ENCODE assay signal across 10 mouse cellular contexts in genomic region chr6:127886916-127887315, GRCm38 (mm10). TPM values are rescaled to one million over a fixed set of nuclear protein-coding genes. Genes with fewer than 3 reads are reported as not detected.
DNase-seq lines count a peak whose midpoint lies in the region; ATAC-seq and TF ChIP-seq lines count a peak whose summit lies in the region.
"Had no signal": no experiment of that assay in that cellular context is flagged by ENCODE, and none has a peak within 500 bp of the region (broad histone marks: within the 10 kb centered on the region; RNA-seq: fewer than 3 reads in every experiment).

No protein-coding gene starts in this region.

- intact Hi-C loops in heart, postnatal 36 days (cut with DNase I), result no loop called here

- H3K9ac ChIP-seq in heart, postnatal 0 days (replicated peaks; ENCODE audit: low read depth, low read length), result no peak overlapping the region
- peak overlapping the region; percentile 80 for H3K9ac ChIP-seq in embryonic facial prominence, embryonic 14.5 days (ENCODE audit: low read depth, low read length)
- H3K9ac ChIP-seq in hindbrain, embryonic 16.5 days (ENCODE audit: low read depth, low read length), result peak overlapping the region; percentile 80
- peak overlapping the region; percentile 78; the same call in 1 of the 2 replicates for H3K9ac ChIP-seq in midbrain, embryonic 14.5 days (replicated peaks; ENCODE audit: low read length)

- H3K4me1 ChIP-seq in heart, postnatal 0 days (ENCODE audit: control insufficient read depth, insufficient read depth), result no peaks in the 10 kb centered on the region
- H3K4me1 ChIP-seq in embryonic facial prominence, embryonic 14.5 days (ENCODE audit: control insufficient read depth, insufficient read depth, low read length), result peaks cover 24% of the 10 kb centered on the region
- peaks cover 24% of the 10 kb centered on the region for H3K4me1 ChIP-seq in hindbrain, embryonic 16.5 days (ENCODE audit: control insufficient read depth, insufficient read depth, low read depth, low read length)
- H3K4me1 ChIP-seq in midbrain, embryonic 14.5 days (ENCODE audit: control insufficient read depth, insufficient read depth, low read length), result peaks cover 21% of the 10 kb centered on the region

- H3K27me3 ChIP-seq in heart, postnatal 0 days (ENCODE audit: control insufficient read depth, insufficient read depth, low read length), result peaks cover 13% of the 10 kb centered on the region; the same call in 1 of the 2 replicates
- H3K27me3 ChIP-seq in embryonic facial prominence, embryonic 14.5 days (replicated peaks; ENCODE audit: control insufficient read depth, insufficient read depth, low read length), result no peaks in the 10 kb centered on the region
- H3K27me3 ChIP-seq in hindbrain, embryonic 16.5 days (replicated peaks; ENCODE audit: control insufficient read depth, insufficient read depth, low read length), result no peaks in the 10 kb centered on the region; the same call in 1 of the 2 replicates
- no peaks in the 10 kb centered on the region for H3K27me3 ChIP-seq in midbrain, embryonic 14.5 days (ENCODE audit: control insufficient read depth, insufficient read depth, low read length)

- no peaks in the 10 kb centered on the region for H3K36me3 ChIP-seq in heart, postnatal 0 days (replicated peaks; ENCODE audit: control insufficient read depth, insufficient read depth, low read length)
- no peaks in the 10 kb centered on the region for H3K36me3 ChIP-seq in embryonic facial prominence, embryonic 14.5 days (ENCODE audit: control insufficient read depth, insufficient read depth, low read length)
- H3K36me3 ChIP-seq in hindbrain, embryonic 16.5 days (ENCODE audit: control insufficient read depth, insufficient read depth, low read length), result no peaks in the 10 kb centered on the region
- H3K36me3 ChIP-seq in midbrain, embryonic 14.5 days (ENCODE audit: control insufficient read depth, insufficient read depth, low read length), result no peaks in the 10 kb centered on the region

- H3K4me2 ChIP-seq in heart, postnatal 0 days (ENCODE audit: low read depth, low read length), result peak overlapping the region; percentile 75
- peak overlapping the region; percentile 88 for H3K4me2 ChIP-seq in embryonic facial prominence, embryonic 14.5 days (ENCODE audit: low read depth, low read length)
- peak overlapping the region; percentile 90 for H3K4me2 ChIP-seq in hindbrain, embryonic 16.5 days (ENCODE audit: low read length)
- H3K4me2 ChIP-seq in midbrain, embryonic 14.5 days (ENCODE audit: low read length), result peak overlapping the region; percentile 89

- TF ChIP-seq CTCF in heart, postnatal 0 days (IDR thresholded peaks at IDR 0.05; ENCODE audit: low read depth), result no peak

- DNase-seq in heart, postnatal 0 days (ENCODE audit: low spot score), result no peak
- DNase-seq in heart, postnatal 36 days, result no peak
- DNase-seq in embryonic facial prominence, embryonic 14.5 days (ENCODE audit: low spot score), result no peak
- DNase-seq in midbrain, embryonic 14.5 days, result no peak
- DNase-seq in frontal cortex, postnatal 36 days (ENCODE audit: low spot score in 2 of 2), result no peak
- DNase-seq in cerebellum, adult 9-10 months, result no peak
- no peak for DNase-seq in frontal cortex, postnatal 10 days (ENCODE audit: low spot score in 2 of 2)

- no peak for ATAC-seq in heart, postnatal 0 days (ENCODE audit: insufficient read depth, low read depth)
- ATAC-seq in embryonic facial prominence, embryonic 14.5 days (ENCODE audit: low read depth), result no peak
- no peak for ATAC-seq in hindbrain, embryonic 16.5 days
- ATAC-seq in midbrain, embryonic 14.5 days (ENCODE audit: low FRiP score, low TSS enrichment), result peak; percentile 32; the same call in 1 of the 2 replicates

- no peak overlapping the region for H3K4me3 ChIP-seq in heart, postnatal 0 days (ENCODE audit: low read depth, low read length)
- peak overlapping the region; percentile 58 for H3K4me3 ChIP-seq in embryonic facial prominence, embryonic 14.5 days (ENCODE audit: low read depth, low read length)
- H3K4me3 ChIP-seq in hindbrain, embryonic 16.5 days (ENCODE audit: low read length), result no peak overlapping the region; the same call in 1 of the 2 replicates
- peak overlapping the region; percentile 49; the same call in 1 of the 2 replicates for H3K4me3 ChIP-seq in midbrain, embryonic 14.5 days (replicated peaks; ENCODE audit: low read depth, low read length)
- H3K4me3 ChIP-seq: myocyte had no signal

- H3K27ac ChIP-seq in heart, postnatal 0 days (ENCODE audit: low read depth), result no peak overlapping the region
- H3K27ac ChIP-seq in embryonic facial prominence, embryonic 14.5 days (replicated peaks; ENCODE audit: low read depth, low read length), result no peak overlapping the region
- H3K27ac ChIP-seq in hindbrain, embryonic 16.5 days (ENCODE audit: low read depth, low read length), result peak overlapping the region; percentile 66; the same call in 1 of the 2 replicates
- H3K27ac ChIP-seq in midbrain, embryonic 14.5 days (replicated peaks; ENCODE audit: low read depth, low read length), result peak overlapping the region; percentile 86

- no peak for TF ChIP-seq EP300 in heart, postnatal 0 days (IDR thresholded peaks at IDR 0.05; ENCODE audit: low read depth)

- peaks cover 5% of the 10 kb centered on the region; the same call in 1 of the 2 replicates for H3K9me3 ChIP-seq in heart, postnatal 0 days (replicated peaks; ENCODE audit: control insufficient read depth, low read length)
- no peaks in the 10 kb centered on the region for H3K9me3 ChIP-seq in embryonic facial prominence, embryonic 14.5 days (ENCODE audit: control insufficient read depth, low read length)
- H3K9me3 ChIP-seq in hindbrain, embryonic 16.5 days (ENCODE audit: control insufficient read depth, low read length), result no peaks in the 10 kb centered on the region
- H3K9me3 ChIP-seq in midbrain, embryonic 14.5 days (ENCODE audit: control insufficient read depth, low read length), result no peaks in the 10 kb centered on the region

- 25% methylated on average over 7 of the region's 7 CpGs for WGBS in heart, postnatal 0 days
- 13% methylated on average over 7 of the region's 7 CpGs for WGBS in embryonic facial prominence, embryonic 14.5 days
- 3% methylated on average over 7 of the region's 7 CpGs for WGBS in hindbrain, embryonic 16.5 days
- 4% methylated on average over 7 of the region's 7 CpGs for WGBS in midbrain, embryonic 14.5 days

RNA-seq across cellular contexts. Expression of gene Tspan11, which starts 0.5 kb away (rescaled TPM):
- total RNA-seq in heart, postnatal 0 days (2014; rRNA removed; ENCODE audit: low replicate concordance), result 1.5 and 2.5 TPM in 2 replicates
- 1.7 and 2.3 TPM in 2 replicates for polyA plus RNA-seq in heart, postnatal 0 days (2015; fragmentation: Nextera tagmentation; extraction: Ambion mirVana)
- 1 to 10 TPM; 1.1 to 1.6 TPM for total RNA-seq in heart, postnatal 36 days (2021)
- 21.9 and 22.1 TPM in 2 replicates for polyA plus RNA-seq in embryonic facial prominence, embryonic 14.5 days (2014; fragmentation: Nextera tagmentation; extraction: Ambion mirVana)
- polyA plus RNA-seq in hindbrain, embryonic 16.5 days (2015; fragmentation: Nextera tagmentation; extraction: Ambion mirVana), result 3.2 and 4.2 TPM in 2 replicates
- 5.0 and 8.4 TPM in 2 replicates for polyA plus RNA-seq in midbrain, embryonic 14.5 days (2014; fragmentation: Nextera tagmentation; extraction: Ambion mirVana)
- total RNA-seq: CH12.LX had no signal

Comparison
In these comparisons a context has a peak if more than half of its experiments do, and no peak if none do; other contexts are left out.
1. H3K27ac ChIP-seq: peak in hindbrain, embryonic 16.5 days (single experiment) and midbrain, embryonic 14.5 days (single experiment); none in heart, postnatal 0 days (single experiment) and embryonic facial prominence, embryonic 14.5 days (single experiment).
2. H3K4me3 ChIP-seq: peak in embryonic facial prominence, embryonic 14.5 days (single experiment) and midbrain, embryonic 14.5 days (single experiment); none in heart, postnatal 0 days (single experiment) and hindbrain, embryonic 16.5 days (single experiment).
3. Peak in every context shown above with its lines, with median percentiles within 50 percentile points of each other: H3K4me2 ChIP-seq.